Mouse (Mus musculus): ENCODE data around the gene Pold3. TPM values are rescaled to one million over a fixed set of nuclear protein-coding genes. Genes with fewer than 3 reads are reported as not detected.
A peak's percentile ranks its signal among the peaks of the same experiment; 100 is the strongest.

The Pold3 gene
- polyA plus RNA-seq, 1 experiment from 2014 or later: 21.8 TPM

GRCm38 (mm10) chr7:100123486-100123885 is 2.1 kb upstream of the Pold3 start:
- DNase-seq (peak; percentile 70), ATAC-seq (no peak)
- Histone ChIP-seq H3K36me3 (replicated peaks; ENCODE audit: insufficient read depth, low read length) (peaks cover 8% of the 10 kb centered on the region), H3K27ac (ENCODE audit: low read depth) (no peak overlapping the region), H3K4me3 (ENCODE audit: low read depth, low read length) (no peak overlapping the region), H3K9me3 (ENCODE audit: low read length) (no peaks in the 10 kb centered on the region), H3K4me1 (ENCODE audit: insufficient read depth) (peaks cover 5% of the 10 kb centered on the region; the same call in 1 of the 2 replicates), H3K4me2 (ENCODE audit: low read depth, low read length) (no peak overlapping the region), H3K9ac (replicated peaks) (no peak overlapping the region), H3K27me3 (ENCODE audit: insufficient read depth, low read length) (no peaks in the 10 kb centered on the region)
- WGBS (ENCODE audit: insufficient replicate concordance): 47% methylated on average over 6 of the region's 6 CpGs
- TF ChIP-seq CTCF (IDR thresholded peaks at IDR 0.05; ENCODE audit: low read depth) (peak; percentile 84), EP300 (IDR thresholded peaks at IDR 0.05; ENCODE audit: low read depth) (no peak)

- H3K27ac ChIP-seq (ENCODE audit: low read depth): peak overlapping the region; percentile 94
- H3K4me1 ChIP-seq (ENCODE audit: insufficient read depth): peaks cover 5% of the 10 kb centered on the region; the same call in 1 of the 2 replicates
- H3K9ac ChIP-seq (replicated peaks): peak overlapping the region; percentile 96
- no peak for TF ChIP-seq CTCF (IDR thresholded peaks at IDR 0.05; ENCODE audit: low read depth)
- no peak for TF ChIP-seq EP300 (IDR thresholded peaks at IDR 0.05; ENCODE audit: low read depth)
- DNase-seq (peak; percentile 82), ATAC-seq (peak; percentile 65)
- H3K27me3 ChIP-seq (ENCODE audit: insufficient read depth, low read length): no peaks in the 10 kb centered on the region
- H3K36me3 ChIP-seq (replicated peaks; ENCODE audit: insufficient read depth, low read length): peaks cover 24% of the 10 kb centered on the region
- H3K9me3 ChIP-seq (ENCODE audit: low read length): no peaks in the 10 kb centered on the region
- peak overlapping the region; percentile 90 for H3K4me3 ChIP-seq (ENCODE audit: low read depth, low read length)
- WGBS (ENCODE audit: insufficient replicate concordance): under 1% methylated on average over 25 of the region's 25 CpGs
- H3K4me2 ChIP-seq (ENCODE audit: low read depth, low read length): peak overlapping the region; percentile 86
Measured at GRCm38 (mm10) chr7:100120791-100121261, 539 bp downstream of the Pold3 start.

DNA sequence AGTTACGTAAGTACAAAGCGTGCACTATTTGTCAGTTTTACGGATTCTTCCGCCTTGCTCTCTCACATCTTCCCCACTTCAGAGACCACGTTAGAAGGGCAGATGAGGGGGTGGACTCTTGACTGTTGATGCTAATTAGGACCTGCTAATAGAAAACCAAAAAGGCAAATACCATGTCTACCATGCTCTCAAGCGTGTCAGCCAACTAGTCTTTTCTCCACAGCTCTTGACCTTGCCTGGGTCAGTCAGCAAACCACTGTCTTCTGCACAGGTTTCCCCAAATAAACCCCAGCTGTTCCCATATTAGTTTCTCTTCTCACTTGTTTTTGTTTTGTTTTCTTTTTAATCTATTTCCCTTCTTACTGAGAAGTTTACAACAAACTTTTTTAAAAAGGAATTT is 7.1 kb downstream of the Pold3 start:
- Histone ChIP-seq H3K9me3 (ENCODE audit: low read length) (no peaks in the 10 kb centered on the region), H3K9ac (replicated peaks) (no peak overlapping the region), H3K4me1 (ENCODE audit: insufficient read depth) (no peaks in the 10 kb centered on the region), H3K27me3 (ENCODE audit: insufficient read depth, low read length) (no peaks in the 10 kb centered on the region), H3K4me3 (ENCODE audit: low read depth, low read length) (no peak overlapping the region), H3K4me2 (ENCODE audit: low read depth, low read length) (no peak overlapping the region), H3K27ac (ENCODE audit: low read depth) (no peak overlapping the region), H3K36me3 (replicated peaks; ENCODE audit: insufficient read depth, low read length) (peaks cover 71% of the 10 kb centered on the region)
- WGBS (ENCODE audit: insufficient replicate concordance): 94% methylated on average over 6 of the region's 6 CpGs
- ATAC-seq: no peak
- TF ChIP-seq EP300 (IDR thresholded peaks at IDR 0.05; ENCODE audit: low read depth) (no peak), CTCF (IDR thresholded peaks at IDR 0.05; ENCODE audit: low read depth) (no peak)
- DNase-seq: no peak

DNA sequence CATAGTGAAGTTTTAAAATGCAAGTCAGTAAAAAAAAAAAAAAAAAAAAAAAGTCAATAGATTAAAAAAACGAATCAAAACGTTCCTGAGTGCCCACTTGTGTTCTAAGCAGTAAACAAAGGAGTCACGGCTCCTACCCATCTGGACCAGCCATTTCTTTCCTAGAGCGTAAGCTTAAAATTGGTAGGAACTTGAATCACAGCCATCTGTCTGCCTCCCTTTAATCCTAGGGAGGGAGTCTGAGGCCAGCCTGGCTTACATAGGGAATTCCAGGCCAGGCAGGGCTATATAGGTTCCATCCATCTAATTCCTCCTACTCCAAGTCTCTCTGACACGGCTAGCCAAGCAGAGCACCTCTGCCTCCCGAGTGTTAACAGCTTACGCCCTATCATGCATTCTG is 7.5 kb downstream of the Pold3 start:
- TF ChIP-seq EP300 (IDR thresholded peaks at IDR 0.05; ENCODE audit: low read depth) (no peak), CTCF (IDR thresholded peaks at IDR 0.05; ENCODE audit: low read depth) (no peak)
- H3K4me2 ChIP-seq (ENCODE audit: low read depth, low read length): no peak overlapping the region
- no peak overlapping the region for H3K27ac ChIP-seq (ENCODE audit: low read depth)
- no peak overlapping the region for H3K4me3 ChIP-seq (ENCODE audit: low read depth, low read length)
- H3K9me3 ChIP-seq (ENCODE audit: low read length): no peaks in the 10 kb centered on the region
- no peak for DNase-seq
- 87% methylated on average over 7 of the region's 7 CpGs for WGBS (ENCODE audit: insufficient replicate concordance)
- ATAC-seq: no peak
- H3K4me1 ChIP-seq (ENCODE audit: insufficient read depth): no peaks in the 10 kb centered on the region
- no peak overlapping the region for H3K9ac ChIP-seq (replicated peaks)
- H3K27me3 ChIP-seq (ENCODE audit: insufficient read depth, low read length): no peaks in the 10 kb centered on the region
- H3K36me3 ChIP-seq (replicated peaks; ENCODE audit: insufficient read depth, low read length): peaks cover 71% of the 10 kb centered on the region

GRCm38 (mm10) chr7:100111506-100111905 is 9.9 kb downstream of the Pold3 start:
- Histone ChIP-seq H3K9ac (replicated peaks) (no peak overlapping the region), H3K36me3 (replicated peaks; ENCODE audit: insufficient read depth, low read length) (peaks cover 63% of the 10 kb centered on the region), H3K27ac (ENCODE audit: low read depth) (no peak overlapping the region), H3K4me1 (ENCODE audit: insufficient read depth) (no peaks in the 10 kb centered on the region), H3K9me3 (ENCODE audit: low read length) (no peaks in the 10 kb centered on the region), H3K4me3 (ENCODE audit: low read depth, low read length) (no peak overlapping the region), H3K27me3 (ENCODE audit: insufficient read depth, low read length) (no peaks in the 10 kb centered on the region), H3K4me2 (ENCODE audit: low read depth, low read length) (no peak overlapping the region)
- no peak for TF ChIP-seq CTCF (IDR thresholded peaks at IDR 0.05; ENCODE audit: low read depth)
- no peak for TF ChIP-seq EP300 (IDR thresholded peaks at IDR 0.05; ENCODE audit: low read depth)
- 84% methylated on average over 10 of the region's 10 CpGs for WGBS (ENCODE audit: insufficient replicate concordance)
- ATAC-seq: no peak
- DNase-seq: no peak

GRCm38 (mm10) chr7:100108341-100108740 is 13.0 kb downstream of the Pold3 start:
- H3K27ac ChIP-seq (ENCODE audit: low read depth): no peak overlapping the region
- H3K36me3 ChIP-seq (replicated peaks; ENCODE audit: insufficient read depth, low read length): peaks cover 76% of the 10 kb centered on the region
- no peaks in the 10 kb centered on the region for H3K4me1 ChIP-seq (ENCODE audit: insufficient read depth)
- no peaks in the 10 kb centered on the region for H3K9me3 ChIP-seq (ENCODE audit: low read length)
- H3K9ac ChIP-seq (replicated peaks): no peak overlapping the region
- no peak for DNase-seq
- no peaks in the 10 kb centered on the region for H3K27me3 ChIP-seq (ENCODE audit: insufficient read depth, low read length)
- H3K4me3 ChIP-seq (ENCODE audit: low read depth, low read length): no peak overlapping the region
- TF ChIP-seq CTCF (IDR thresholded peaks at IDR 0.05; ENCODE audit: low read depth) (peak; percentile 59), EP300 (IDR thresholded peaks at IDR 0.05; ENCODE audit: low read depth) (no peak)
- ATAC-seq: no peak
- H3K4me2 ChIP-seq (ENCODE audit: low read depth, low read length): no peak overlapping the region
- WGBS (ENCODE audit: insufficient replicate concordance): 83% methylated on average over 3 of the region's 3 CpGs

DNA sequence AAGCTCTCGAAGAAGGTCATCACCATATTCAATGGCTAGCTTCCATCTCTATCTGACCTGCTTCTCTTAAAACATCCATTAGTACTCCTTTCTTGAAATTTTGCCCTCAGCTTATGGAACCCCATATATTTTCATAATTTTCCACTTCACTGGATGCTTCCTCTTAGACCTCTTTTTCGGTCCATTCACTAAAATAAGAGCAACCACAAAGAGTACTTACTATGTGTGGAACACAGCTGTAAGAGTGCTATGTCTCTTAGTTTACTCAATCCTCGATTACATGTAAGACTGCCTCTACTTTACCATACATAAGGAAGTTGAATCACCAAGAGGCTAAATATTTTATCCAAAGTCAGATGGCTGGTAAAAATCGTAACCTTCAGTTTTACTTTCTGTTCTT is 16.7 kb downstream of the Pold3 start:
- TF ChIP-seq EP300 (IDR thresholded peaks at IDR 0.05; ENCODE audit: low read depth) (no peak), CTCF (IDR thresholded peaks at IDR 0.05; ENCODE audit: low read depth) (no peak)
- WGBS (ENCODE audit: insufficient replicate concordance): 84% methylated on average over 4 of the region's 4 CpGs
- Histone ChIP-seq H3K4me1 (ENCODE audit: insufficient read depth) (no peaks in the 10 kb centered on the region), H3K27me3 (ENCODE audit: insufficient read depth, low read length) (no peaks in the 10 kb centered on the region), H3K9me3 (ENCODE audit: low read length) (no peaks in the 10 kb centered on the region), H3K4me3 (ENCODE audit: low read depth, low read length) (no peak overlapping the region), H3K36me3 (replicated peaks; ENCODE audit: insufficient read depth, low read length) (peaks cover 71% of the 10 kb centered on the region), H3K9ac (replicated peaks) (no peak overlapping the region), H3K27ac (ENCODE audit: low read depth) (no peak overlapping the region), H3K4me2 (ENCODE audit: low read depth, low read length) (no peak overlapping the region)
- DNase-seq (no peak), ATAC-seq (no peak)

Measured in liver, postnatal 0 days (tissue).